Mouse (Mus musculus) bone marrow macrophage, adult 2 months (primary cell): ENCODE measurements around the gene Pyurf. TPM values are rescaled to one million over a fixed set of nuclear protein-coding genes. Genes with fewer than 3 reads are reported as not detected.

Source experiments
- H3K27ac ChIP-seq: 2 replicates; pipeline ENCODE4 v1.5.1; 2012; ENCODE audit warnings: low read depth, low read length; ENCODE audit not compliant: insufficient read depth
- H3K4me1 ChIP-seq: 2 replicates; pipeline ENCODE4 v1.6.1; 2012; ENCODE audit warnings: low read length; ENCODE audit not compliant: control insufficient read depth, insufficient read depth
- H3K4me3 ChIP-seq: 2 replicates; pipeline ENCODE4 v1.5.1; 2012; ENCODE audit warnings: mild to moderate bottlenecking, low read length, moderate library complexity; ENCODE audit not compliant: insufficient read depth
- CTCF ChIP-seq: IDR thresholded peaks from 2 replicates; pipeline ENCODE4 v1.5.1; 2012; ENCODE audit warnings: low read depth, mild to moderate bottlenecking, low read length, moderate library complexity
- POLR2A ChIP-seq: IDR thresholded peaks from 2 replicates; pipeline ENCODE4 v1.6.1; 2012; ENCODE audit warnings: mild to moderate bottlenecking, low read depth, low read length, borderline replicate concordance
- polyA plus RNA-seq: library from polyadenylated mRNA; stranded (reverse); fragments of >200 nt; gene quantifications from 2 replicates; pipeline ENCODE4 v1.2.4, GENCODE M21; 2012; ENCODE audit not compliant: missing spikeins, insufficient read depth, insufficient read length

The Pyurf gene
- 3.6 and 3.9 TPM in 2 replicates for polyA plus RNA-seq

GRCm38 (mm10) chr6:57691467-57692261 lies at the start of gene Pyurf:
Gene Pyurf, minus strand, starts transcription at chr6:57692078.
- peak within 1 kb of the TSS; percentile 93 for H3K27ac ChIP-seq
- peaks cover 2% of the 10 kb centered on the region; the same call in 1 of the 2 replicates for H3K4me1 ChIP-seq
- TF ChIP-seq POLR2A (no peak), CTCF (no peak)
- H3K4me3 ChIP-seq = peak within 1 kb of the TSS; percentile 95

GRCm38 (mm10) chr6:57721347-57721746 lies 29.5 kb upstream of the Pyurf start:
- no peak overlapping the region for H3K4me3 ChIP-seq
- H3K27ac ChIP-seq = 0 out of 2 replicates have a peak overlapping the region, but pooled peaks have one; percentile 5
- H3K4me1 ChIP-seq = peaks cover 10% of the 10 kb centered on the region
- no peak for TF ChIP-seq POLR2A
- no peak for TF ChIP-seq CTCF

GRCm38 (mm10) chr6:57711726-57712125 lies 19.8 kb upstream of the Pyurf start:
- Histone ChIP-seq H3K27ac (no peak overlapping the region), H3K4me3 (no peak overlapping the region), H3K4me1 (peaks cover 10% of the 10 kb centered on the region)
- TF ChIP-seq POLR2A (no peak), CTCF (no peak)

- Histone ChIP-seq H3K27ac (no peak overlapping the region), H3K4me1 (peaks cover 12% of the 10 kb centered on the region), H3K4me3 (no peak overlapping the region)
- no peak for TF ChIP-seq CTCF
- TF ChIP-seq POLR2A = no peak
Observed at GRCm38 (mm10) chr6:57706721-57707120, 14.8 kb upstream of the Pyurf start.

- TF ChIP-seq POLR2A (no peak), CTCF (no peak)
- Histone ChIP-seq H3K4me3 (peak overlapping the region; percentile 88), H3K27ac (peak overlapping the region; percentile 89), H3K4me1 (peaks cover 11% of the 10 kb centered on the region)
Observed at GRCm38 (mm10) chr6:57703703-57704102, 11.8 kb upstream of the Pyurf start.

- Histone ChIP-seq H3K27ac (peak overlapping the region; percentile 89), H3K4me3 (peak overlapping the region; percentile 88), H3K4me1 (peaks cover 9% of the 10 kb centered on the region)
- TF ChIP-seq POLR2A (no peak; the same call in 1 of the 2 replicates), CTCF (no peak)
Observed at GRCm38 (mm10) chr6:57702743-57703499, 11.0 kb upstream of the Pyurf start.

- TF ChIP-seq CTCF (no peak), POLR2A (no peak)
- H3K4me3 ChIP-seq = peak within 1 kb of the TSS; percentile 88
- peak within 1 kb of the TSS; percentile 89 for H3K27ac ChIP-seq
- H3K4me1 ChIP-seq = peaks cover 7% of the 10 kb centered on the region
Observed at GRCm38 (mm10) chr6:57702376-57702742, 10.5 kb upstream of the Pyurf start, which contains the start of gene Lancl2. Gene Lancl2, plus strand, starts transcription at chr6:57702540.

DNA sequence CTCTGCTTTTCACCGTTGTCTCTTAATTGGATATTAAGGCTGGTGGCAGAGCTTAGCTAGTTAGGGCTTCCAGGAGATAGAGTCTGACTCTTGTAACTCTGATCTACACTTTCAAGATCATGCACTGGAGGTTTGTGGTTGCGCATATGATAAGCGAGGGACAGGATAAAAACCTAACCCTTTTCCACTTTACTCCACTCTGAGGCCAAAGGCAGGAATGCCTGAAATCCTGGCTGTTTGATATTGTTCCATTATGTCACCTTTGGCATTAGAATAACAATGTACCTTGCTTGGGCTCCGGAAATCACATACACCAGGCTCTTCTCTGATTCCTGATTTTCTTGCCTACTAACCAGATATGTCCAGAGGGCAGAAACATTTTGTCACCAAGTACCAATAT lies 9.8 kb upstream of the Pyurf start:
- H3K27ac ChIP-seq = no peak overlapping the region
- H3K4me1 ChIP-seq = peaks cover 5% of the 10 kb centered on the region
- TF ChIP-seq POLR2A (no peak), CTCF (no peak)
- no peak overlapping the region for H3K4me3 ChIP-seq

GRCm38 (mm10) chr6:57693116-57693515 lies 1.2 kb upstream of the Pyurf start:
- Histone ChIP-seq H3K4me3 (no peak overlapping the region), H3K27ac (no peak overlapping the region), H3K4me1 (peaks cover 2% of the 10 kb centered on the region; the same call in 1 of the 2 replicates)
- TF ChIP-seq CTCF = no peak

GRCm38 (mm10) chr6:57684156-57684555 lies 7.7 kb downstream of the Pyurf start:
- no peak for TF ChIP-seq CTCF
- TF ChIP-seq POLR2A = no peak
- H3K4me1 ChIP-seq = no peaks in the 10 kb centered on the region
- no peak overlapping the region for H3K27ac ChIP-seq
- H3K4me3 ChIP-seq = no peak overlapping the region
